Mouse (Mus musculus): ENCODE results near the gene Ssxb2.
"Not testable (repeated sequence)": the region's sequence is repeated elsewhere in the genome, so short reads cannot be mapped to it uniquely, and the experiment has no call there.

The Ssxb2 gene

GRCm38 (mm10) chrX:8461626-8462025 is at the start of gene Ssxb2:
Gene Ssxb2 (minus strand): TSS chrX:8461726.
- not testable (repeated sequence) for DNase-seq

- not testable (repeated sequence) for DNase-seq
Observed at GRCm38 (mm10) chrX:8413005-8413404, 48.5 kb downstream of the Ssxb2 start, which contains the start of gene Ssxb1. Gene Ssxb1 (plus strand): TSS chrX:8413305.
